11 mouse cellular contexts compared by ENCODE assay signal in genomic region chr1:191956871-191957270, GRCm38 (mm10). TPM values are rescaled to one million over a fixed set of nuclear protein-coding genes. Genes with fewer than 3 reads are reported as not detected.
A peak's percentile ranks its signal among the peaks of the same experiment; 100 is the strongest.
DNase-seq lines count a peak whose midpoint lies in the region; ATAC-seq lines count a peak whose summit lies in the region.
"Had no signal": no experiment of that assay in that cellular context is flagged by ENCODE, and none has a peak within 500 bp of the region (broad histone marks: within the 10 kb centered on the region; RNA-seq: fewer than 3 reads in every experiment).

No protein-coding gene starts in this region.

- H3K27ac ChIP-seq in liver, embryonic 11.5 days (ENCODE audit: low read depth, low read length), result no peak overlapping the region
- H3K27ac ChIP-seq: neural tube, embryonic 12.5 days had no signal

- 0 out of 2 replicates have a peak overlapping the region, but pooled peaks have one; percentile 2 for H3K4me2 ChIP-seq in liver, embryonic 11.5 days
- H3K4me2 ChIP-seq: heart, embryonic 13.5 days; neural tube, embryonic 12.5 days had no signal

- no peaks in the 10 kb centered on the region for H3K9me3 ChIP-seq in liver, embryonic 11.5 days (ENCODE audit: control insufficient read depth, low read length)
- H3K9me3 ChIP-seq: heart, embryonic 13.5 days; neural tube, embryonic 12.5 days had no signal

- no peak overlapping the region for H3K9ac ChIP-seq in liver, embryonic 11.5 days (ENCODE audit: low read depth, low read length)
- H3K9ac ChIP-seq: heart, embryonic 13.5 days; neural tube, embryonic 12.5 days had no signal

- 77% methylated on average over 2 of the region's 2 CpGs for WGBS in liver, embryonic 11.5 days

- peak; percentile 17; the same call in 1 of the 2 replicates for ATAC-seq in cerebellum, adult (ENCODE audit: insufficient number of reproducible peaks, low FRiP score, low TSS enrichment)
- ATAC-seq in liver, embryonic 11.5 days (replicated peaks; ENCODE audit: low FRiP score), result no peak
- ATAC-seq in erythroblast, adult 5-6 weeks (replicated peaks; ENCODE audit: low FRiP score, poor library complexity, severe bottlenecking), result no peak

- H3K4me1 ChIP-seq in liver, embryonic 11.5 days (replicated peaks; ENCODE audit: control insufficient read depth, insufficient read depth, low read length), result no peaks in the 10 kb centered on the region
- H3K4me1 ChIP-seq: neural tube, embryonic 12.5 days had no signal

- H3K36me3 ChIP-seq in liver, embryonic 11.5 days (ENCODE audit: control insufficient read depth, insufficient read depth, low read length), result no peaks in the 10 kb centered on the region
- H3K36me3 ChIP-seq: heart, embryonic 13.5 days; neural tube, embryonic 12.5 days had no signal

- no peak for DNase-seq in cerebellum, adult 8-10 months
- DNase-seq in MN1 (ENCODE audit: low spot score), result peak; percentile 66
- peak; percentile 53 to 62 for DNase-seq in heart, postnatal 10 days
- DNase-seq in liver, embryonic 11.5 days (ENCODE audit: low spot score), result no peak
- no peak for DNase-seq in urinary bladder, adult 2 months (ENCODE audit: low spot score)
- DNase-seq in layer of hippocampus, adult 9-10 months (ENCODE audit: low spot score), result no peak

- H3K4me3 ChIP-seq in liver, embryonic 11.5 days (ENCODE audit: low read depth, low read length), result no peak overlapping the region
- H3K4me3 ChIP-seq: heart, embryonic 13.5 days; neural tube, embryonic 12.5 days had no signal

- intact Hi-C loops in heart, postnatal 10 days (cut with DNase I), result no loop called here

- H3K27me3 ChIP-seq in liver, embryonic 11.5 days (replicated peaks; ENCODE audit: control insufficient read depth, insufficient read depth, low read length), result no peaks in the 10 kb centered on the region
- H3K27me3 ChIP-seq: heart, embryonic 13.5 days; neural tube, embryonic 12.5 days had no signal

RNA-seq across cellular contexts. Expression of gene Rd3, which starts 20.3 kb away (rescaled TPM):
- total RNA-seq in heart, postnatal 10 days (2021), result under 1 TPM; 0.67 to 0.84 TPM
- polyA plus RNA-seq in liver, embryonic 11.5 days (2014; fragmentation: Nextera tagmentation; extraction: Ambion mirVana), result 0.21 TPM in 1 of 2 replicates, not detected in the other
- 0.06 and 0.10 TPM in 2 replicates for polyA plus RNA-seq in urinary bladder, adult 2 months (2012; rRNA removed)
- not detected in 2 replicates for total RNA-seq in erythroblast, adult 5-6 weeks (2015; ENCODE audit: low replicate concordance)
- total RNA-seq in erythroblast, adult 5-6 weeks (2017; ENCODE audit: low replicate concordance), result 0.26 TPM in 1 of 2 replicates, not detected in the other
- polyA plus RNA-seq: C2C12 had no signal

RNA-seq across cellular contexts. Expression of gene Slc30a1, which starts 50.3 kb away (rescaled TPM):
- total RNA-seq in heart, postnatal 10 days (2021), result 10 to 100 TPM; 26.3 to 31.3 TPM
- 2.6 and 3.1 TPM in 2 replicates for polyA plus RNA-seq in liver, embryonic 11.5 days (2014; fragmentation: Nextera tagmentation; extraction: Ambion mirVana)
- polyA plus RNA-seq in urinary bladder, adult 2 months (2012; rRNA removed), result 11.2 and 12.6 TPM in 2 replicates
- total RNA-seq in erythroblast, adult 5-6 weeks (2015; ENCODE audit: low replicate concordance), result 21.1 and 24.0 TPM in 2 replicates
- total RNA-seq in erythroblast, adult 5-6 weeks (2017; ENCODE audit: low replicate concordance), result 30.1 and 42.1 TPM in 2 replicates

Comparison
In these comparisons a context has a peak if more than half of its experiments do, and no peak if none do; other contexts are left out.
1. DNase-seq: peak in MN1 (single experiment) and heart, postnatal 10 days (2 of 2); none in cerebellum, adult 8-10 months (single experiment), liver, embryonic 11.5 days (single experiment), urinary bladder, adult 2 months (single experiment) and layer of hippocampus, adult 9-10 months (single experiment).